Mouse (Mus musculus): ENCODE data around the gene Htr2b.

DNA sequence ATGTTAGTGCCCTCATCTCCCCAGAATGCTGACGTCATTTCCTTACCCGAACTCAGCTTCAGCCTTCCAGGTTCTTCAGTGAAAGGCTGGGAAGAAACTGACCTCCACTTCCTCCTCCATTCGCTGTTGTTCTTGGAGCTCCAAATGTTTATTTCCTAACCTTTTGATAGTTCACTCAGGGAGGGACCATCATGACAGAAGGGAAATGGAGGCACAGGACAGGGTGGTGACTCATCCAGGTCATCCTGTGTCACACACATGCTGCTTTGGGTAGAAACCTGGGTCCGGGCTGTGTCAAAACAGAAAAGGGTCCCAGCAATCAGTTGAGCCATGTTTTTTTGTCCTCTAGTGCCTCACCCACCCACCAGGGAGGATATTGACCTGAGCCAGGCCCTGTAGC is 31.4 kb upstream of the Htr2b start:
- TF ChIP-seq CTCF (IDR thresholded peaks at IDR 0.05; ENCODE audit: low read depth, low read length) = no peak
- TF ChIP-seq POLR2A (IDR thresholded peaks at IDR 0.05; ENCODE audit: insufficient read depth, low read length) = no peak
- TF ChIP-seq EP300 (IDR thresholded peaks at IDR 0.05; ENCODE audit: insufficient read depth, low read depth, low read length) = no peak
